Mouse (Mus musculus) embryonic facial prominence, embryonic 14.5 days (tissue): Measurements from ENCODE around the gene Ankrd35. TPM values are rescaled to one million over a fixed set of nuclear protein-coding genes. Genes with fewer than 3 reads are reported as not detected.
"Not testable (repeated sequence)": the region's sequence is repeated elsewhere in the genome, so short reads cannot be mapped to it uniquely, and the experiment has no call there.

Experiments used
- ATAC-seq: fragments of 200-750 bp; cut with Nextera tagmentation; 2 replicates; pipeline ENCODE4 v1.8.0; 2017; ENCODE audit warnings: low read depth, moderate number of reproducible peaks, moderate TSS enrichment
- DNase-seq: peaks from one replicate; pipeline ENCODE4 v3.0.0-alpha.2; 2015; ENCODE audit warnings: low spot score
- H3K27ac ChIP-seq: fragments of 300-500 bp; sonication (generic); replicated peaks from 2 replicates; pipeline ENCODE4 v1.5.1; 2014; ENCODE audit warnings: low read depth, mild to moderate bottlenecking, low read length, moderate library complexity
- H3K27me3 ChIP-seq: fragments of 300-500 bp; sonication (generic); replicated peaks from 2 replicates; pipeline ENCODE4 v1.6.1; 2014; ENCODE audit warnings: low read length; ENCODE audit not compliant: control insufficient read depth, insufficient read depth
- H3K36me3 ChIP-seq: fragments of 300-500 bp; sonication (generic); 2 replicates; pipeline ENCODE4 v1.6.1; 2014; ENCODE audit warnings: low read length, mixed read lengths; ENCODE audit not compliant: control insufficient read depth, insufficient read depth
- H3K4me1 ChIP-seq: fragments of 300-500 bp; sonication (generic); 2 replicates; pipeline ENCODE4 v1.6.1; 2014; ENCODE audit warnings: antibody characterized with exemption, low read length; ENCODE audit not compliant: control insufficient read depth, insufficient read depth
- H3K4me2 ChIP-seq: fragments of 300-500 bp; sonication (generic); 2 replicates; pipeline ENCODE4 v1.6.1; 2014; ENCODE audit warnings: low read depth, mild to moderate bottlenecking, low read length, moderate library complexity, mixed read lengths
- H3K4me3 ChIP-seq: fragments of 300-500 bp; sonication (generic); 2 replicates; pipeline ENCODE4 v1.5.1; 2014; ENCODE audit warnings: low read depth, mild to moderate bottlenecking, low read length
- H3K9ac ChIP-seq: fragments of 300-500 bp; sonication (generic); 2 replicates; pipeline ENCODE4 v1.6.1; 2014; ENCODE audit warnings: low read depth, mild to moderate bottlenecking, low read length, moderate library complexity, mixed read lengths
- H3K9me3 ChIP-seq: fragments of 300-500 bp; sonication (generic); 2 replicates; pipeline ENCODE4 v1.6.1; 2016; ENCODE audit warnings: low read length; ENCODE audit not compliant: control insufficient read depth
- WGBS: fragments of 180-500 bp; shearing (Covaris S2); extraction: QIAGEN DNeasy Blood & Tissue Kit; methylation state at CpG from one replicate; pipeline ENCODE4 v1.1.7; 2014; 5-methylcytosine and 5-hydroxymethylcytosine counted together
- polyA plus RNA-seq: library from polyadenylated mRNA; unstranded; fragments of >200 nt; fragmentation: Nextera tagmentation; extraction: Ambion mirVana; gene quantifications from 2 replicates; pipeline ENCODE4 v1.2.1, GENCODE M21; 2014

Ankrd35 gene
- polyA plus RNA-seq, 1 experiment from 2014 or later = 3.6 TPM

DNA sequence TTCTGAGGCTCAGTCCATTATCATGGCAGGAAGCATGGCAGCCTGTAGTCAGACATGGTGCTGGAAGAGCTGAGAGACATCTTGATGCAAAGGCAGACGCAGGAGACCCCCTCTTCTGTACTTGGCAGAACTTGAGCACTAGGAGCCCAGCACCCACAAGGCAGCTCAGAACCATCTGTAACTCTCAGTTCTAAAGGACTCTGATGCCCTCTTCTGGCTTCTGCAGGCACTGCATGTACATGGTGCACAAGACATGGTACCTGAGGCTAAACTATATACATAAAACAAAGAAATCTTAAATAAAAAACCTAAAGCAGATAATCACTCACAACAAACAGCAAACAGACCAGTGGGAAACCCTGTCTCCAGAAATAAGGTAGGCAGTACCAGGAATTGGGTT lies 30.7 kb upstream of the Ankrd35 start:
- H3K4me3 ChIP-seq = no peak overlapping the region
- no peaks in the 10 kb centered on the region for H3K9me3 ChIP-seq
- H3K27me3 ChIP-seq = no peaks in the 10 kb centered on the region
- peak; percentile 36 for DNase-seq
- H3K4me1 ChIP-seq = peaks cover 7% of the 10 kb centered on the region
- ATAC-seq = no peak
- H3K9ac ChIP-seq = no peak overlapping the region
- peaks cover 62% of the 10 kb centered on the region for H3K36me3 ChIP-seq
- H3K27ac ChIP-seq = no peak overlapping the region
- no peak overlapping the region for H3K4me2 ChIP-seq
- 73% methylated on average over 1 of the region's 1 CpGs for WGBS

GRCm38 (mm10) chr3:96645018-96645649 lies 24.8 kb upstream of the Ankrd35 start, which contains the start of gene Itga10:
Gene Itga10, plus strand, starts transcription at chr3:96645584.
- Histone ChIP-seq H3K36me3 (peaks cover 43% of the 10 kb centered on the region), H3K9me3 (no peaks in the 10 kb centered on the region), H3K27ac (peak within 1 kb of the TSS; percentile 67), H3K4me2 (peak within 1 kb of the TSS; percentile 20; the same call in 1 of the 2 replicates), H3K27me3 (no peaks in the 10 kb centered on the region), H3K4me1 (no peaks in the 10 kb centered on the region), H3K4me3 (peak within 1 kb of the TSS; percentile 18), H3K9ac (no peak within 1 kb of the TSS)
- peak; percentile 67 for DNase-seq
- ATAC-seq = peak; percentile 75; the same call in 1 of the 2 replicates
- WGBS = 55% methylated on average over 7 of the region's 7 CpGs

GRCm38 (mm10) chr3:96647365-96647764 lies 22.6 kb upstream of the Ankrd35 start:
- no peak for ATAC-seq

GRCm38 (mm10) chr3:96660901-96661300 lies 9.0 kb upstream of the Ankrd35 start:
- H3K4me3 ChIP-seq = no peak overlapping the region
- no peaks in the 10 kb centered on the region for H3K9me3 ChIP-seq
- H3K27me3 ChIP-seq = no peaks in the 10 kb centered on the region
- H3K36me3 ChIP-seq = peaks cover 16% of the 10 kb centered on the region; the same call in 1 of the 2 replicates
- no peak overlapping the region for H3K27ac ChIP-seq
- ATAC-seq = no peak
- DNase-seq = no peak
- no peak overlapping the region for H3K4me2 ChIP-seq
- 0 out of 2 replicates have a peak, but pooled peaks cover 9% of the 10 kb centered on the region for H3K4me1 ChIP-seq
- no peak overlapping the region for H3K9ac ChIP-seq
- WGBS = 89% methylated on average over 2 of the region's 2 CpGs

More at GRCm38 (mm10) chr3:96647365-96647764, 22.6 kb upstream of the Ankrd35 start:
- no peak overlapping the region for H3K4me3 ChIP-seq
- no peak overlapping the region for H3K4me2 ChIP-seq
- WGBS = 81% methylated on average over 3 of the region's 3 CpGs
- H3K9ac ChIP-seq = no peak overlapping the region
- no peaks in the 10 kb centered on the region for H3K9me3 ChIP-seq
- H3K4me1 ChIP-seq = no peaks in the 10 kb centered on the region
- H3K27me3 ChIP-seq = no peaks in the 10 kb centered on the region
- H3K36me3 ChIP-seq = peaks cover 23% of the 10 kb centered on the region
- no peak overlapping the region for H3K27ac ChIP-seq
- DNase-seq = no peak

DNA sequence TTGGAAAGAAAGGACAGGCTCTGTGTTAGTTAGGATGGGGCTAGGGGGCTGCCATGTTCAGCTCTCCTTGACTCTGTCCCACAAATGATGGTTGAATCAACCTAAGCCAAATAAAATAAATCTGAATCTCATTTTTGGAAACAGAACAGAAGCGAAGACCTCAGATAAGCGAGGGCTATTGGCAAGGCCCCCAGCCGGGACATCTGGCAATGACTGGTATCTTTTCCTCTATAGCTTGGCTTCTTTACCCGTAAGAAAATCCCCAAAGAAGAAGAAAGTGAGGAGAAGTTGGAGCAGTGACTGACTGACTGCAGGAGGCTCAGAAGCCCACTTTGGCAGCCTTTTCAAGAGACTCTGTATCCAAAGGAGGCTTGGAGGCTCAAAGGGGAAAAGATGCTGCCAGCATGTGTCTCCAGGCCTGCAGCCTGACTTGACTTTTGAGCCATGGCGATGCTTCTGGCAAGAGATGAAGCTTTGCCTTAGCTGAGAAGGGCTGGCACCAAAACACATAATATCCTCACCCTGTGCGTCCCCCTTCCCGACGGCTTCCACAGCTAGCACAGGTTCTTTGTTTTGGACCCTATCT lies 7.1 kb upstream of the Ankrd35 start:
- no peaks in the 10 kb centered on the region for H3K9me3 ChIP-seq
- H3K4me2 ChIP-seq = peak overlapping the region; percentile 54
- DNase-seq (peak; percentile 47), ATAC-seq (no peak)
- no peaks in the 10 kb centered on the region for H3K36me3 ChIP-seq
- peak overlapping the region; percentile 87 for H3K27ac ChIP-seq
- 31% methylated on average over 8 of the region's 8 CpGs for WGBS
- H3K27me3 ChIP-seq = no peaks in the 10 kb centered on the region
- H3K4me3 ChIP-seq = peak overlapping the region; percentile 18; the same call in 1 of the 2 replicates
- H3K4me1 ChIP-seq = 0 out of 2 replicates have a peak, but pooled peaks cover 9% of the 10 kb centered on the region
- no peak overlapping the region for H3K9ac ChIP-seq

GRCm38 (mm10) chr3:96663432-96664239 lies 6.3 kb upstream of the Ankrd35 start:
- no peaks in the 10 kb centered on the region for H3K27me3 ChIP-seq
- peak overlapping the region; percentile 36; the same call in 1 of the 2 replicates for H3K9ac ChIP-seq
- ATAC-seq = peak; percentile 95
- H3K9me3 ChIP-seq = no peaks in the 10 kb centered on the region
- peak overlapping the region; percentile 87 for H3K27ac ChIP-seq
- DNase-seq = peak; percentile 96
- H3K36me3 ChIP-seq = no peaks in the 10 kb centered on the region
- H3K4me2 ChIP-seq = peak overlapping the region; percentile 54
- WGBS = 8% methylated on average over 16 of the region's 18 CpGs
- H3K4me3 ChIP-seq = peak overlapping the region; percentile 18
- H3K4me1 ChIP-seq = 0 out of 2 replicates have a peak, but pooled peaks cover 9% of the 10 kb centered on the region

DNA sequence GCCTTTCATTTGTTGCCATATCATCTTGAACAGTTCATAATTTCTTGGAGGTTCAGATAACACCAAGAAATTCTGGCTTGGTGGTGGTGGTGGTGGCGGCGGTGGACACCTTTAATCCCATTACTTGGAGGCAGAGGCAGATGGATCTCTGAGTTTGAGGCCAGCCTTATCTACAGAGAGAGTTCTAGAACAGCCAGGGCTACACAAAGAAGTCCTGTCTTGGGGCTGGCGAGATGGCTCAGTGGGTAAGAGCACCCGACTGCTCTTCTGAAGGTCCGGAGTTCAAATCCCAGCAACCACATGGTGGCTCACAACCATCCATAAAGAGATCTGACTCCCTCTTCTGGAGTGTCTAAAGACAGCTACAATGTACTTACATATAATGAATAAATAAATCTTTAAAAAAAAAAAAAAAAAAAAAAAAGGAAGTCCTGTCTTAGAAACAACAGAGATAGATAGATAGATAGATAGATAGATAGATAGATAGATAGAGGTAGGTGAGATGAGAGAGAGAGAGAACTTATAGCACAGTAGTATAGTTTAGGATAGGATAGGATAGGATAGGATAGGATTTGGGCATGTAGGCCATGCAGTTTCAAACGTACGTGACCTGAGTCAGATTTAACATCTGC lies 4.1 kb upstream of the Ankrd35 start:
- H3K4me3 ChIP-seq, H3K9ac ChIP-seq, ATAC-seq, H3K27ac ChIP-seq, H3K9me3 ChIP-seq, DNase-seq, H3K4me2 ChIP-seq, H3K27me3 ChIP-seq, H3K4me1 ChIP-seq, H3K36me3 ChIP-seq: not testable (repeated sequence)
- WGBS = 87% methylated on average over 7 of the region's 7 CpGs

DNA sequence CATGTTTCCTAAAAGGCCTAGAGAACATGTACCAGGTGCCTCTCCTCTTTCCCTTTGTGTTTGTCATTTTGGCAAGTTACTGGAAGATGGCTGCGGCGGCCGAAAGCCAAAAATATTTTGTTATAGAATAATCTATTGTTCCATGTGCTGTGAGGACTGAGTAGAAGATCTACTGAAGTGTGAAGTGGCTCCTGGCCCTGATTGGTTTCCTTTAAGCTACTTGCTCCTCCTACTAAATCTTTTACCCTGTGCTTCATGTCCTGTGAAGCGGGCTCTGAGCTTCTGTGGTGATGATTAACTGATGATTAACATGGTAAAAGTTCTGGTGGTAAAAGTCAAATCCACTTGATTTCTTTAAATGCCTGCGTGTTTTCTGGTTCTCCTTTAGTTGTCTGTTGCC lies 3.0 kb upstream of the Ankrd35 start:
- Histone ChIP-seq H3K9me3 (no peaks in the 10 kb centered on the region), H3K27ac (no peak overlapping the region), H3K4me2 (no peak overlapping the region), H3K36me3 (no peaks in the 10 kb centered on the region), H3K27me3 (no peaks in the 10 kb centered on the region), H3K9ac (no peak overlapping the region), H3K4me1 (0 out of 2 replicates have a peak, but pooled peaks cover 9% of the 10 kb centered on the region), H3K4me3 (no peak overlapping the region)
- DNase-seq (no peak), ATAC-seq (no peak)
- 90% methylated on average over 5 of the region's 5 CpGs for WGBS
